Mouse (Mus musculus) retina, postnatal 7 days (tissue): ENCODE data around the gene Mgll.
A peak's percentile ranks its signal among the peaks of the same experiment; 100 is the strongest.

ENCODE experiments used
- DNase-seq: peaks from one replicate; pipeline ENCODE4 v3.0.0-alpha.2; 2012; ENCODE audit warnings: low read depth, low spot score

Mgll gene

GRCm38 (mm10) chr6:88770981-88771380 lies 46.8 kb downstream of the Mgll start:
- no peak for DNase-seq

GRCm38 (mm10) chr6:88772041-88772440 lies 47.8 kb downstream of the Mgll start:
- DNase-seq = no peak

GRCm38 (mm10) chr6:88774055-88774454 lies 49.8 kb downstream of the Mgll start:
- no peak for DNase-seq

- DNase-seq = no peak
Observed at GRCm38 (mm10) chr6:88775267-88775666, 51.1 kb downstream of the Mgll start.

- DNase-seq = no peak
Observed at GRCm38 (mm10) chr6:88776336-88776923, 52.2 kb downstream of the Mgll start.

DNA sequence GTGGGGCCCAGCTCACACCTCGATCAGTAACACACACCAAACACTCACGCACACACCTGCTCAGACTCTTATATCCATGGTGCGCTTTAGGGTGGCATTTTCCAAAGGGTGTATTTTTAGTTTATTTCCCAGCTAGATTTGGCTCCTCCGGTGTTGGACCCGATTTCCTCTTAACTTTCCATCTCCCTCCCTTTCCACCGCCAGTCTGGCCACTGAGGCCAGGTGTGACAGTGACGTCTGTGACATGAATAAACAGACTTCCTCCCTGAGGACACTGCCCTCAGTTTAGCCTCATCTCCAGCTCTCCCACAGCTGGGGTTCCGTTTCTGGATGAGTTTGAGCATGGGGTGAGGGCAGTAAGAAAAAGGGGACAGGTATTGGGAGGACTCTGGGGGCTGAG lies 52.8 kb downstream of the Mgll start:
- no peak for DNase-seq

DNA sequence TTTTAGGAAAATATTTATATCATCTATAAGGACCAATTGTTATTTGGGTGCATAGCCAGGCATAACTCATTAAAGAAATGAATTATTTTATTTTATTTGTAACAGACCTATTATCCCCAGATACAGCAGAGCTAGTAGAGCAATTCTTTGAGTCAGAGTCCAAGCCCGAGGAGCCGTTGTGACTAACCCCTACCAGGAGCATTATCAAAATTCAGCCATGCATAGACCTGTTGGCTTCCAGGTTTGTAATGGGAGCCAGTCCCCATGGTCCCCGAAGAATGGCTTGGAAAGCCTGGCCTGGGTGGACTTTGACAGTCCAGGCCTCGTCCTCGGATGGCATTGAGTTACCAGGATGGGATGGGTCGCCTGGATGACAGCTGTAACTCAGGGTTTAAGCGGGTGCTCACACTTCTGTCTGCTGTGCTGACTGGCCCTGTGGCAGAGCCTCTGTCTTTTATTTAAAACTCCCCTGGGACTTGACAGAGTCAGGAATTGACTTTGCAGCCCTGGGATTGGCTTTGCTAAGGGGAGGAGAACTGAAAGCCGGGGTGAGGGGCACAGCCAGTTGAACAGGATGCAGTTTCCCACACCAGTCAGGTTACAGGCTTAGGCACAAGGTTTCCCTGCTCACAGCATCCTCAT lies 54.0 kb downstream of the Mgll start:
- no peak for DNase-seq

DNA sequence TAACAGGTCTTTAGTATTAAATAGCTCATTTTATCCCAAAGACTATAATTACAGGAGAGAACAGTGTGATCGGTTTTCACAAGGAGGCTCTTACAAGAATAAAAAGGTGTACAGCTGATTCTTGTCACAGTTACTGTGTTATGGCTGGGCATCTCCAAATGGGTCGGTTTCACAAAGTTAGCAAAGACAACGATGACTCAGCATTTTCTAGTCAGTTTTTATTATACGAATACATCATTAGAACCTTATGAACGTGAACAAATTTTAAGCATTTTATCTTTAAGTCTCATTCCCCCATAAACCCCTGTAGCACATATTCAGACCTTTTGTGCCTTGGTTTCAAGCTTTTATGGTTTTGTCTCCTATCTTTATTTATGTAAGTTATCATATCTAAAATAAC lies 55.5 kb downstream of the Mgll start:
- DNase-seq = no peak

- no peak for DNase-seq
Observed at GRCm38 (mm10) chr6:88781919-88782318, 57.7 kb downstream of the Mgll start.

- no peak for DNase-seq
Observed at GRCm38 (mm10) chr6:88782981-88783397, 58.8 kb downstream of the Mgll start.

- DNase-seq = no peak
Observed at GRCm38 (mm10) chr6:88784691-88785173, 60.5 kb downstream of the Mgll start.

DNA sequence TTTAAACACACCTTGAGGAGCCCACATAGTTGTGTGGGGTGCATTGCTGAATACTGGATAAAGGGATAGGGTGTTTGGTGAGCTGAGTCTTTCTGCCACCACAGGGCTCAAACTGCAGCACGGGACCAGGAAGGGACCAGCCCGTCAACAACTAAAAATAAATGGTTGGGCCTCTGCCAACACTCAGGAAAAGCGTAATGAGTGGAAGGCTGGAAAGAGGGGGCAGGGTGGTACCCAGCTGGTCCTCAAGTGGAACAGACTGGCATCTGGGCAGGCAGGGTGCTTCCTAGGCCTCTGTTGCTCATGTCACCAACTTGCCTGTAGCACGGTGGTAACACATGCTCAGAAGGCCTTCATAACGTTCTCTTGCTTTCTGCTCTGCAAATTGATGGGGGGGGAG lies 61.1 kb downstream of the Mgll start:
- DNase-seq = no peak

GRCm38 (mm10) chr6:88785781-88786542 lies 61.8 kb downstream of the Mgll start:
- no peak for DNase-seq

DNA sequence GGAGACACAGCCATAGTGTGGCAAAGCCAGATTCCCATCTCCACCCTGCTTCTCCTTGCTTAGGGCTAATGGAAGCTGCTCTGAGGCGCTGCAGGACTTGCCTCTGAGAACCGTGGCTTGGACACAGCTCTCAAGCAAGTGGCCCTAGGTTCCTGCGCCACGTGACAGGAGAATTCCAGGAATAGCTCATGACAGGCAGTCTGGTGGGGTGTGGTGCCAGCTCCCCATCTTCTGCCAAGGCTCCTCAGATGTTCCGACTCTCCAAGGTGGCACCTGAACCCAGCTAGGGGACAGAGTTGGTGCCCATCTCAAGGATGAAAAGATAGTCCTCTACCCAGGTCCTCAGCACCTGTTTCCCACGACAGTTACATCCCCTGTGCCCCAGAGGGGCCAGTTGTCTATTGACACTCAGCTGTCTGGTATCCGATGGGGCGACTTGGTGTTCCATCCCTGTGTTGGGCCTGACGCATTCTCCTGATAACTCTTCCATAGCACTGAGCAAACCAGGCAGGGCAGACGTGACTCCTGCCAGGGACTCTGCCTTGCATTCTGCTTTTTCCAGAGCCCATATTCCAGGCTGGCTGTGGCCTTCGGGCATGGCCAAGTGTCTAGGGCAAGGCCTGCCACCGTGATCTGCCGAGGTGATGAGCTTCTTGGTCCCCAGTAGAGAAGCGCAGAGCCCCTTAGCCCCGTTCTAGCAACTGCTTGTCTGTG lies 62.7 kb downstream of the Mgll start:
- no peak for DNase-seq

DNA sequence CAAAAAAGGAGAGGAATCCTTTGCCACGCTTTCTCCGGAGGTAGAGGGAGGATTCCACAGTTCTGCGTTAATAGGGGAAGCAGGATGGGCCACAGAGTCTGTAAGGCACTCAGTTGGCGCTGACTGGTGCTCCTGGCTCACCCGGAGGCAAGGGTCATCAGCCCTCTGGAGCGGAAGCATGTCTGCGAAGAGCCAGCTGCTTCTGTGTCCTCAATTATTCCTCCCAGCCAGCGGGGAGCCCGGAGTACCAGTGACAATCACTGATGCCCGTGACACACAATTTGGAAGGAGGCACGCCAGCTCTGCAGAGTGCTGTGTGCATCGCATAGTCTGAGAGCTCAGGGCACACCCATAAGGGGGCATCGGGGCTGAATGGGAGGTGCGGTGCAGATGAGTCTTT lies 63.3 kb downstream of the Mgll start:
- DNase-seq = no peak

GRCm38 (mm10) chr6:88788219-88788618 lies 64.0 kb downstream of the Mgll start:
- DNase-seq = no peak

DNA sequence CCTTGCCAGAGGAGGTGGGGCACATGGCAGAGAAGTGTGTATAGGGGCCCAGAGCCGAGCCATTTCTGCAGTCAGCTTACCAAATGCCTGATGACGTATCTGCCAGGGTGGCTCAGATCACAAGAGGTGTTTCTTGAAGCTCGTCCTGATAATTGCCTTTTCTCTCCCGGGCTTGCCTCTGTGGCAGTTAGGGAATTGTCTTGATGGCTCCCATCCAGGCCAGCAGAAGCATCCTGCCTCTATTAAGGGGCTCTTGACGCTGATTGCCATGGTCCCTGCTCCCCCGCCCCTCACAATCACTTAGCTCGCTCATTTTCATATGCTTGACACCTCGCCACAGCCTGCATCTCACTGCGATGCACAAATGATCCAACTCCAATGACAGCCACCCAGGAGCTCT lies 67.1 kb downstream of the Mgll start:
- no peak for DNase-seq

GRCm38 (mm10) chr6:88792147-88792691 lies 68.0 kb downstream of the Mgll start:
- no peak for DNase-seq

- DNase-seq = peak; percentile 16
Observed at GRCm38 (mm10) chr6:88793243-88793642, 69.0 kb downstream of the Mgll start.

DNA sequence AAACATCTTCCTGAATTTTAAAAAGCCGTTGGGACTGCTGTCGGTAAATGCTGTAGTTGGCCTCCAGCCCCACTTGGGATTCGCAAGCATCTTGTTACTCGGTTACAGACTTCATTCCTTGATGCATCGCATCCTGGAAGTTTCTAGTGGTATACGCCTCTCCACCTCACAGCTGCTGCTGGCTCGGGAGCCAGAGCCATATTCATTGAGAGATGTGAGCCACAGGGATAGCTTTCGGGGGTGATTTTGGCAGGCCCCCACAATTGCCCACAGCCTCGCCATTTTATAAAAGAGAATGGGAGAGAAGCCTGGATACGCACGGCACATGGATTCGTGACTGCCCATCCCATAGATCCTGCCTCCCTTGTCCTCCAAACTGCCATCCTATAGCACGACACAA lies 69.7 kb downstream of the Mgll start:
- no peak for DNase-seq

DNA sequence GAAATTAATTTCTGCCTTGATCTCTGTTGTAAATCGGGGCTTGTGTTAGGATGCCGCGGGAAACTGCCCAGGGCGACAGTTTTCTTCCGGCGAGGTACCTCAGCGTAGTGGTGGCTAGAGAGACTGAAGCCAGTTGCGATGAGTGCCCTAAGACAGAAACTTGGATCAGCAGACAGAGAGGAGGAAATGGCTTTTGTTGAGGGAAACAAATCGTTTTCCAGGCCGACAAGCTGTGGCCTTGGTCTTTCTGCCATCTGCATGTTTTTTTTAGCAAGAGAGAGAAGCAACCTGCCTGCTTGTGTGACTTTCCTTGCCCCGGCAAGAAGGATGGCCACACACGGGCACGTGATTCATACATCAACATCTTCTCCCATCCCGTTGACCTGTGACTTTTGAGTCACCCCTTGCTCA lies 70.4 kb downstream of the Mgll start:
- DNase-seq = no peak

- DNase-seq = no peak
Observed at GRCm38 (mm10) chr6:88800191-88800590, 76.0 kb downstream of the Mgll start.
